Mouse (Mus musculus) layer of hippocampus, postnatal 14 days (tissue): ENCODE results near the gene Lrpprc. TPM values are rescaled to one million over a fixed set of nuclear protein-coding genes. Genes with fewer than 3 reads are reported as not detected.

Experiments used
- DNase-seq, 2 experiments: peaks; one replicate each; pipeline ENCODE4 v3.0.0; 2021 to 2022; ENCODE audit warnings: low spot score in 2 of 2, mixed read lengths in 1 of 2
- total RNA-seq, 2 experiments: library from RNA; stranded (reverse); gene quantifications; 2 replicates each; pipeline ENCODE4 v1.2.3; 2021

The Lrpprc gene
- total RNA-seq, 2 experiments from 2014 or later, result 63.5 to 66.1 TPM

DNA sequence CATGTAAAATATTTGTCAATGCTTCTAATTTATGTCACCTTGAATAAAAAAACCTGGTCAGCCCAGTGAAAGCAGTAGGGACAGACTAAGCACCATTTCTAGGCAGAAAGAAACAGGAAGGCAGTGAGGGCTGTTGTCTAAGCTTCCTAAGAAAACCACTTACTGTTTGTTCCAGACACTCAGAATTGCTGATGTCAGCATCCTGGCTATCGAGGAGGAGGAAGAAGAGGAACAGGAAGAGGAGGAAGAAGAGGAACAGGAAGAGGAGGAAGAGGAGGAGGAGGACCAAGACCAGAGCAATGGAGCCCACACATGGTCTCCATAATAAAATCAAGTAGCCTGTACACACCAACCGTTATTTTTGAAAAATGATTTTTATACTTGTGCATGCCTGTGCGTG is 71.5 kb downstream of the Lrpprc start:
- DNase-seq, result no peak

DNA sequence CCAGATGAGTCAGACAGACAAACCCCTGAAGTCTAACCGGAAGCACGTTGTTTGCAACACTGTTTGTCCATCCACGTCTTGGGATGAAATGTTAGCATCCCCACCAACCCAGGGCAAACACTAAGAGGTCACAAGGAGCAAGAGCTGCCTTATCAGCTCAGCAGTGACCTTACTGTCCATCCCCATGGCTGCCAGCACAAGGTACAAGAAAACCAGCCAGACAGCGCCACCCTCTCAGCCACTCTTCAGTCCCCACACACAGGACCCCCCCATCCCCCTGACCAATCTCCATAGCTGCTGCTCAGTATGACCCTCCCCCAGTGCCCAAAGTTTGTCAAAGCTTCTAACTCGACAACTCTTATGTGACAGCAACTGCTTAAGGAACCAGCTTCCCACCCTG is 73.2 kb downstream of the Lrpprc start:
- no peak for DNase-seq

DNA sequence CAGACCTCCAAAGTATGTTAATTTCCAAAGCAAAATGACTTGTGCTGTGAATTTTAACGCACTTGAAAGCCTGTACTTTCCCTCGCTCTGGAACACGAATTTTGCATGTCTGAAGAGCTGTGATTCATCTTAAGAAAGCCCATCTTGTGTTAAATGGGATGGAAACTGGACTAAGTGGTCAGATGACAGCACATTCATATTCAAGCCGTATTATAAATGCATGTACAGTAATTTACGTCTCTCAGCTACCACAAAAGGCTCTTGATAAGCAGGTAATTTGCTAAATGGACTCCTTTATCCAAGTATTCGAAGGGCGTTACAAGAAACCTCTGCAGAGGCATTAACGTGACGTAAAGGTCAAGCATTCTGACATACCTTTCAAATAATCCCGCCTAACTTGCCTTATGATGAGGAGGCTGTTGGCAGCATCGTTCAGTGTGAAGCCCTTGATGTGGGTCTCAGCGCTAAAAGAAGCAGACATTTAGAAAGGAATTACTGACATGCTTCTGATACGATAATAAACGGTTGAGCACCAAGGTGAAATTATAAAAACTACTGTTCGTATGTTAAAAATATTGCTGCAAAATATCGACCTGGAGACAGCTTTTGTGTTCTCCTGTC is 74.2 kb downstream of the Lrpprc start:
- no peak for DNase-seq

DNA sequence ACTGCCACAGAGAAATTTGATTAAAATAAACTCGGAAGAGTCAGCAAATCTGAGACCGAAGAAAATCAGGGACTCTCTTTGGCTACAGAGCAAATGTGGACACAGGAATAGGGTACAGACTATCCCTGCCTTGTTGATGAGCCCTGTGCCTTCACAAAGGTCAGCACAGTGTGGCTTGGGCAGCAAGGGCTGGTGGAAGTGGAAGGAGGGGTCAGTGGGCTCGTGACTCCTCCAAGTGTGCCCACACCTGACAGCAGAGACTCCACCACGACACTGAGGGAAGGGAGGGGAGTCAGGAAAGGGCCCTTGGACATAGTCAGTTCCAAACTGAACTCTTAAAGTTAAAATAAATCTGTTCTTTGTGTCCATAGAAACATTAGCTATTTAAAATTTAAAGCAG is 75.7 kb downstream of the Lrpprc start:
- DNase-seq, result no peak

DNA sequence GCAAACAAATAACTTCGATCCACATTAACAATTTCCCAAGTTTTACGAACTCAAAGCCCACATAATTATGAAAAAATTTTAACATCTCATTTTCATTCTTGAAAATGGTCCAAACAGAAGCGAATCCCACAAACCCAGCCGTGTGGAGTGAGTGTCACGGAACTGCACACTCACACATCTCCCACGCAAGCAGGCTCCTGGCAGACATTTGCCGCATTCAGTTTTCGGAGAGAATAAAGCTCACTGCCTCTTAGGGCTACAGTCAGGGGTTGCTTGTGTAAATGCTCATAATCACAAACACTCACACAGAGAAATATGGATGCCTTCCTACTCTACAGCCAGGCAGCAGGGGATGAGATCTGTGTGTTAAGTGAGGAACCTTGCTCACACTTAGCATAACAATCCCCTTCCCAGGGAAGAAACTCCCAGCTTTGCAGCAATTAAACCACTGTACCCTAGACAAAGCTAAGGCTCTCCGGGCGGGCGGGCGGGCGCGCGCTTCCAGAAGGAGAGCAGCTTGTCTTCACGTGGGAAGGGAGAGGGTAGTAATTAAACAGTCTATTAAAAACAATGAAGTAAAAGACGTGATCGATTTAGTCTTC is 76.9 kb downstream of the Lrpprc start:
- DNase-seq, result peak in 1 of 2 experiments; percentile 55

DNA sequence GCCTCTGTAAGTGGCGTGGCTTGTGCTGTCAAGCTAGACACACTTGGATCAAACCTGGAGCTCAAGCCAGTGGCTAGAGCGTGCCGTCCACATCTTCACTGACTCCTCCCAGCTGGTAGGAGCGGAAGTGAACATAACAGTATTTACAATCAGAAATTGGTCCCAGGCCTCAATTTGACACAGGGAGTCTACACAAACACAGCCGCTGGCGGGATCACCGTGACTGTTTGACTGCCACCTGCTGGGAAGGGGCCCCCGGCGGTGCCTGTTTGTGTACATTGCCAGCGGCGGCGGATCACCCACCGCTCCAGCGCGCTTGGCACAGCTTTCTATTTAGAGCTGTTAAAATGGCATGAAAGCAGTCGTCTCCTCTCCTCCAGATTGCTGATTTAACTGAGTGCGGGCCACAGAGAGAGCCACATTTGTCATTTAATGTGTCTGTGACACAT is 81.2 kb downstream of the Lrpprc start:
- DNase-seq, result peak; percentile 31 to 33

DNA sequence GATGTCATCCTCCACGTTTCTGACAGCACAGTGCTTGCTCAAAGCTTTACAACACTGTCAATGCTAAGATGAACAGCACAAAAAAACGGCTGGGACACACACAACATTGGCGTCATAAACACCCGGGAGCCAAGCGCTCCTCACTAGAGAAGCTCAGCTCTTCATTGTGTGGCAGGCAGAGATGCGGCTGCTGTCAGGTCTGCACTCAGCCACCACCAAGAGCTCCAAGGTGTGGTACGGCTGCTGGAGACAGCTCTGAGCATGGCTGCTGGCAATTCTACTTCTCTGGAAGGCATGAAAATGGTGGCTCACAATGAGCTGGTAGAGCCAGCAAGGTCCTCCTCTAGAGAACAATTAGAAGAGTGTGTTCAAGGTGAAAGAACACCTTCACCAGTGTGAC is 81.8 kb downstream of the Lrpprc start:
- DNase-seq, result no peak

DNA sequence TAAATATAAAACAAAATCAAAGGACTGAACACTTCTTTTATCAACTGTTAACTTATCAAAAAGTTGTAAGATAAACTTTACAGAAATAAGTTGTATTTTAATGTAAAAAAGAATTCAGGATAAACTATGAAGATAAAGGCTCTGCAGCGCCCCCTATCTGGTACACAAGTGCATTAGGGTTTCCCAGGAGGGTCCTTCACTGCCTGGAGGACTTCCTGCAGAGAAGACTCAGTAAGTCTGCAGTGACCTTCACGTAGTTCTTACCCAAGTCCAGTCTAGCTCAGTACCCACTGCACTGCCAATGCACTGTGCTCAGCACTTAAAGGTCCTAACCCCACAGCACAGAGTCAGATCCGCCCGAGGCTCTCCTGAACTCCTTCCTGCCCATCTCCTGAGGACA is 83.2 kb downstream of the Lrpprc start:
- DNase-seq, result no peak

DNA sequence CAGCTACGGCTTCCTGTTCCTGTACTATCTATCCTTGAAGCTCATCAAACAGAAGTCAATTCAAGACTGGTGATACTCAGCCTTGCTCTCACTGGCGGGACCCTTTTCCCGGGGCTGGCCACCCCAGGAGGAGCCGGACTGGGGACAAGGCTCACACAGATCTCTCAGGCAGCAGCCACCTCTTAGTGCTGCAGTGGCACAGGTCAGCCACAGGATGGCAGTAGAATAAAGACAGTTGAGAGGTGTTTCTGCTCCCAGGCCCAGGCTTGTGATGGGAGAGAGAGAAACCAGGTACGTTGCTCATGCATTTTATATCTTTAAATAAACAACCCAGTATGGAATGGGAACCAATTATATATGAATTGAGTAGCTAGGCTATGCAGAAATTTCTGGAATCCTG is 91.9 kb downstream of the Lrpprc start:
- peak; percentile 67 to 78 for DNase-seq

DNA sequence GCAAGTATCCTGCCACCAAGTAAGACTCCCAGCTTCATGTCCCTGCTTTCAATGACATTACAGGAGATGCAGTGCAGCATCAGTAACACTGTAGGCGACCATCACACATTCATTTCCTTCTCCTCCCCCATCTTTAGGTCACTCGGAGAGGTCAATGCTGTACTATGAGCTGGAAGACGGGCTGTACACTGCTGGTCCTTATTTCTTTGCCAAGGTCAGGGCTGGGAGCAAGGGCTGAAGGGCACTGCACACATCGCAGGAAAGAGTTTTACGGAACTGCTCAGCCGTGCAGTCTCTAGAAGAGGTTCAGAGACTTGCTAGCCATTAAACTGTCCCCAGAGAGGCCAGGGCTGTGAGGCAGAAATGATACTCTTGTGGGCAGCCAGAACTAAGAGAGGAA is 94.1 kb downstream of the Lrpprc start:
- DNase-seq, result no peak

DNA sequence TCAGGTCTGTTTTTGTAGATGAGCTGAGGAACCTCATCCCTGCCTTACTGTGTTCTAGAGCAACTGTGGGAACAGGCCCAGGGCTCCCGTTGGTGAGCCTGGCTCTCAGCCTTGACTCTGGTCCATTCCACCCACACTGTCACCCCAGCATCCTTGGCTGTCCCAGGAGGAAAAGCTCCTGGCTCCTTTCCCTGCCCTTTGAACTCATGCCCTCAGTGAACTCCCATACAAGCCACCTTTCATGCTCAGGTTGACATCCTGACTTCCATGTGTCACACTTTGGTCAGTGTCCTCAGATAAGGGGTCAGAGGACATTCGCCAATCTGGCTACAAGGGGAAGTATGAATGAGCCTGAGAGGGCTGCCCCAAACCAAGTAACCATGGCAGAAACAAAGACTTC is 96.8 kb downstream of the Lrpprc start:
- DNase-seq, result no peak

DNA sequence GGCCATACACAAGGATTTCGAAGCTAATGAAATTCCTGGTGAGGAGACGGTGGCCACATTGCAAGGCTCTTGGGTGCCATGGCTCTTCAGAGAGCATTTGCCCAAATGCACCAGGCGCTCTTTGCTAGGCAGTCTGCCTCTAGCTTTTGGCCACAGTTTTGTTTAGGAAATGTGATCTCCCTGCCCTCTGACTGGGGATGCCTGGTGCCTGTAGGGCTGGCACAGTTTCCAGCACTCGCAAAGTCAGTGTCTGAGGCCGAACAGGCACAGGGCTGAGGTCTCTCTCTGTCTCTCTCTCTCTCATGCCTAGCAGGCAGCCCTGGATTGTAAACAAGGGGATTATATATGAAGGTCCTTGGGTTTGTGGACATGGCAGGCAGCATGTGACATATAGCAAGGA is 100.5 kb downstream of the Lrpprc start:
- DNase-seq, result no peak

DNA sequence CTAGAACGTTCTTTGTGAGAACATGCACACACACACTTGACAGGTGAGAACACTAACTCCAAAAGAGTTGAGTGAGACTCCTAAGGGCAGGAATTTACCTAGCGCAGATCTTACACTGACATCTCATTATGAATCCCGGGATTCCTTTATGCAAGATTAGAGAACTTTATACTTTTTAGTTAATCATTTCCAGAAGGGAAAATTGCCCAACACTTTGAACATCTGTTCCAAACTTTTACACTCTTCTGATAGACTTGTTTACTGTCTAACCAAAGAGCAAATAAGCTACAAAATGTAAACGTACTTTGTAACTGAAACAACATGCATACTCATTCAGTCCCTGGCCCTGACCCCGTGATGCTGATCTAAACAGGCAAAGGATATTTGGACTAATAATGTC is 101.3 kb downstream of the Lrpprc start:
- DNase-seq, result no peak

DNA sequence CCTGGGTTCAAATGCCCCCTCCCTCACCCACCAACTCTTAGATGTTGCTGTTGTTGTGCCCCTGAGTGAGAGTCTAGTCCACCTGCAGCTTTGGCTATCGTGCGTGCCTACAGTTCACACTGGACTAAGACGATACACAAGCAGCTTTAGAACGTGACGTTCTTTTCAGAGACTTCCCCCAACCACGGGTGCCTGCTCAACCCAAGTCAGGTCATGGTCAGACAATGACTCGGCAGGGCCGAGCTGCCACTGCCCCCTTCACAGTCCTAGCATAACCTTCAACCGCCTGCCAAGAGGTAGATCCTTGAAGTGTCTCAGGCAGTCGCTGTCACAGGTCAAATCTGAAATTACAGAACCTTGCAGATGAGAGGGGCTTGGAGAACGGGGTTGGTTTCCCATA is 101.8 kb downstream of the Lrpprc start:
- DNase-seq, result no peak

DNA sequence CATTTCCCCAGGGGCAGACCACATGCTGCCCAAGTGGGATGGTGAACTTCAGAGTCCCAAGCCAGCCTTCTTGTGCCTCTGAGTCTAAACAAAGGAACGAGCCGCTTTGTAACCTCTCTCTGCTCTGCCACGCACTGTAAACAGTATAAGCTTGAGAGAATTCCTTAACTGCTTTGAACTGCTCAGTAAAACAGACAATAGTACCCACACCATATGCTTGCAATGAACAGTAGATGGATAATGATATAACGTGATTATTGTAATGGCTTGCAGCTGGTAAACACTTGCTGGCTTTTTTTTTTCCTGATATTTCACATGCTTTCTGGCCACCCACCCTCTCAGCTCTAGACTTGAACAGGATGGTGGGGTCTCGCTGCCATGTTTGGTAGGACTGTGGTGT is 102.6 kb downstream of the Lrpprc start:
- no peak for DNase-seq

DNA sequence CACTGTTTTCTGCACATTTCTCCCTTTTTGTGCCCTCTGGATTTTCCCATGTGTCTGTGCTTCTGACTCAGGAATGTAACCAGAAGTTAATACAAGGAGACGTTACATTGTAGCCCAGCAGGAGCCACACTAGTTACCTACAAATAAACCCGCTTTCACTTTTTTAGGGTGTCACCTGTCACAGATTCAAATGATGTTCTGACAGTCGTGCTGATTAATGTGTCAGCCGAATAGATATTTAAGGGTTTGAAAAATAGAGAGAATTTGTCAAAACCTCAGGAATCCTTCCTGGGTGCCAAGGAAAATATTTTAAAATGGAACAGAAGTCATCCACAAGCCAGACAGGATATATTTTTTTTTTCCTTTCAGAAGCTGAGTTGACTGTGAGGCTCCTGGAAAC is 105.3 kb downstream of the Lrpprc start:
- no peak for DNase-seq

DNA sequence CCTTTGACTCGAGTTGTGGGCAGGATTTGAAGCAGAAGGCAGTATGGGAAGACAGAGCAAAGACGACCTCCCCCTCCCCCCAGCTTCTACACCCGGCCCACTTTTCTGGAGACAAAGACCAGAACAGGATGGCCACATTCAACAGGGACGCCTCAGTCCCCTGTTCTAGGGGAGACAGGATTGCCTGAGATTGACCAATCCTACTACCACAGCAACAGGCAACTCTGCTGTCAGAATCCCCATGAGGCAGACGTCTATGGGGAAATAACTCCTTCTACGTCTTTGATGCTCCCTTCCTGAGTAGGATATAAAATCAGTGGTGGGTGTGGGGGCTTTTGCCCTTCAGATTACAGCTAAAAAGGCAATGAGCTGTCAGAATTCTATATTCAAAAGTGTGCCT is 106.3 kb downstream of the Lrpprc start:
- no peak for DNase-seq

DNA sequence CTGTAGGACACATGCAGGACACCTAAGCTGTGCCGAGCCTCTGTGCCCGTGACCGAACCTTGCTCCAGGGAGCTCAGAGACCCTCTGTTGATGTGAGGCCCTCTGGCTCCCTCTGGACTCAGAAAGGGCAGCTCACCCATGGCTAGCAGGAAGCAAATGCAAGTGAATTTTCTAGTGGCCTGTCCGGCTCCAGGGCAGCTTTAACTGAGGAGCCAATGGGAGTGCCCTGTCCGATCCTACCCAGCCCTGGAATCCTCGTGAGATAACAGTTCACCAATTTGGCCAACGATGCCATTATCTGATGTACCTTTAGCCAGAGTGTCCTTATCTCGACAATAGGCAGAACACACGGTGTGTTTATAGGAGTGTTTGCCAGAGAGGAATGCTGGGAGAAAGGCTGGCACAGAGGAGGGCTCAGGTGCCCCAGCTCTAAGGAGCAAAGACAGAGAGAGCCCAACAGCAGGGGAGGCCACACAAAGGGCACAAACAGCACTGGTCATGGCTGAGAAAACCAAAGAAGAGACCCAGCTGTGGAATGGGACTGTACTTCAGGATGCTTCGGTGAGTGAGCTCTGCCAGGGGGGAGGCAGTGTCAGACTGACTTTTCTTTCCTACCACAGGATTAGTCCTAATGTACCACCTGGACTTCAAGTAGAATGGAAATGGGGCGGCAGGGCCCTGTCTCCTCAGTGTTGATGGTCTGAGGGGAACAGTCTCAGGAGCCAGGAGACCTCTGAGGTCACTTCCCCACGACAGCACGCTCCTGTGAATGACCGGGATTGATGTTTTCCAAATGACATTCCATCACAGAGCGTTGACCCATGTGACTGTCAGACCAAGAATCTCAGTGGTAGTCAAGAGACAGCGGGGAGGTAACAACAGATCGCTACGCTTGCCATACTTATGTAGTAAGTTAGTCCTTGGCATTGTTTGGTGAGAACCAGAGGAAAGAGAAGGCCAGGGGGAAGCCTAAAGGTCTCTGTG is 107.6 kb downstream of the Lrpprc start, which contains the start of gene Abcg5:
Abcg5 (minus strand) TSS at position 278 of the 984 bp plus-strand sequence.
- DNase-seq, result no peak

DNA sequence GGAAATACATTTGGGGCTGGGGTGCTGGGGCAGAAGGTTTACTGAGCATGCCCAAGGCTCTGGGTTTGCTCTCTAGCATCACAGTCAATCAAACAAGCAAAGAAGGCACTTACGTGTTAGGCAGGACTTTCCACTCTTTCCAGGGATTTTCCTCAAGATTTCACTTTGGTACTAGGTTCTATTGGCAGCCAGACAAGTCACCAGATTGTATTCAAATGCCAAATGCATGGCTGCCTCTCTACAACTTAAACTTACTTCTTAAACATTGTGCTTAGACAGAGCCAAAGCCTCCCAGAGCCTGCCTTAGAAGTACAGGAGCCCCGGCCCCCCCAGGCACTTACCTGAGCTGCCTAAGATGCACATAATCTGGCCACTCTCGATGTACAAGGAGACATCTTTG is 108.9 kb downstream of the Lrpprc start:
- DNase-seq, result peak in 1 of 2 experiments; percentile 21

DNA sequence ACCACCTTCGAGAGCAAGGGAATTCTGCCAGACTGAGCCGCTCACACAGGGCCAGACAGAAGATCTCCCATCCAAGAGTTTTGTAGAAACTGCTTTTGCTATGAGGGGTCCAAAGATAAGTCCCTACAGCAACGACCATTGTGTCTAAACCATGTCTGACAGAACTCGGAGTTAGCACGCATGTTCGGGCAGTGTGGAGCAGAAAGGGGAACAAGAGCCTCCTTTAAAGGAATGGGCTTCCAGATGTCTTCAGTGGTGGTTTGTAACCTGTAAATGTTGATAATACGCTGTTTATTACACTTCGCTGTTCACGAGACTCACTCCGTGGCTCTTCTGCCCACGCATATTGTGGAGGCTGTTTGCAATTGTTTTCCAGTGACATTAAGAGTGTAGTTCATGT is 113.0 kb downstream of the Lrpprc start:
- no peak for DNase-seq

DNA sequence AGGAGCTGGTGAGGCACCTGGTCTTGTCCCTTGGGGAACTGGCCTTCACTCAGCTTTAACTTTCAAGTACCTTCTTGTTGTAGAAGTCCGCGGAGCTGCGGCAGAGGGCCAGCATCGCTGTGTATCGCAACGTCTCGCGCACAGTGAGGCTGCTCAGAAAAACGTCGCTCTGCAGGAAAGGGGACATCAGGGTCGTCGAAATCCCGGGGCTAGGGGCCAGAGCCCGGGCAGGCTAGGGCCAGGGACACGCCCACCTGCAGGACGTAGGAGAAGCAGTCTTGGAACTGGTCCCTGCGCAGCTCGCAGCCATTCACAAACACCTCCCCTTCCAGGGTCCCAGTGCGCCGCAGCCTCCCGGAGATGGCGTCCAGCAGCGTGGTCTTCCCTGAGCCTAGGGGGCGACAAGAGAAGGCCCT is 114.6 kb downstream of the Lrpprc start, which contains the start of gene Abcg8:
Abcg8 (plus strand) TSS at position 352 of the 416 bp plus-strand sequence.
- no peak for DNase-seq

DNA sequence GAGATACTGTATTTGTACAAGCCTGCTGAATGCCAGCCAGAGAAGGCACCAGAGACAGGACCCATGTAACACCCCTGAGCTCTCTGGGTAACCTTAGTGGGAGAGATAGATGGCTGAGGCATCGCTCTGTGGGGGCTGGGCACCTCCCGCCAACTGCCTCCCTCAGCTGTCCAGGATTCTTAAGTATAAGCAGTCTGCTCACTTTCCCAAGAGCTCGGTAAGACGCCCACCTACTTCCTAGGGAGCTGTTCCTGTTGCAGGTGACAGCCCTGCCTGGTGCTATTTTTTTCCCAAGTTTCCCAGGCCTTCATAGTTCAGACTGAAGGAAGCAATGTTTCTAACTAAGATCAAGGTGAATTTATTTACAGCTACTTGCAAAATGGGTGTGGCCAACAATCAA is 115.4 kb downstream of the Lrpprc start:
- DNase-seq, result no peak
